8 mouse cellular contexts compared by ENCODE assay signal in the genomic region with DNA sequence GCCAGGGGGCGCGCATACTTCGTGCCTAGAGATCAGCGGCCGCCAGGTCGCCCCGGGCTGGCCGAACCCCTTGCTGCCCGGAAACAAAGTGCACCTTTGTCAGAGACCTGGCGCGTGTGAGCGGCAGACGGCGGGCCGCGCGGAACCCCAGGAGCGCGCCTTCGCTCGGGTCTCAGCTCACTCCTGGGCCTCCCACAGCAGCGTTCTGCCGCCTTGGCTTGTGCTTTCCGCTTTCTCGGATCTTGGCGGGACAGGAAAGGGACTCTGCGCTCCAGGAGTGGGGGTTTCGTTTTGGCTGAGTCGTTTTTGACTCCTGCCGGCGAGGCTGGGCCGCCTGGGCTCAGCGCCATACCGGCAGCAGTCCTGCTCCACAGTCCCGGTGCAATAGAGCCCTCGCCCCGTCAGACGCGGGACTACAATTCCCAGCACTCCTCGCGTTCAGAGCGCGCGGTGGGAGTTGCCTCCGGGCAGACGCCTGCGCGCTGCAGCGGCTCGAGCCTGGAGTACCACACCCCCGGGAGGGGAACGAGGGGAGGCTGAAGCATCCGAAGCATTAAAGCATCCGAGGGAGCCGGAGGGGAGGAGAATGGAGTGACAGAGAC. TPM values are rescaled to one million over a fixed set of nuclear protein-coding genes. Genes with fewer than 3 reads are reported as not detected.
DNase-seq lines count a peak whose midpoint lies in the region; ATAC-seq and TF ChIP-seq lines count a peak whose summit lies in the region.

TSS of gene Grk5 (plus strand) at position 36 of the 602 bp plus-strand sequence.

- H3K9me3 ChIP-seq in heart, embryonic 11.5 days (replicated peaks; ENCODE audit: control insufficient read depth, low read length), result no peaks in the 10 kb centered on the region
- H3K9me3 ChIP-seq in kidney, embryonic 16.5 days (ENCODE audit: low read length), result no peaks in the 10 kb centered on the region

- peak; percentile 80; the same call in 1 of the 2 replicates for TF ChIP-seq CTCF in liver, adult 2 months (IDR thresholded peaks at IDR 0.05; ENCODE audit: low read depth, low read length)

- peak within 1 kb of the TSS; percentile 85 for H3K4me2 ChIP-seq in heart, embryonic 11.5 days
- peak within 1 kb of the TSS; percentile 89 for H3K4me2 ChIP-seq in kidney, embryonic 16.5 days (replicated peaks; ENCODE audit: low read depth, low read length)
- H3K4me2 ChIP-seq in myocyte (ENCODE audit: low read depth), result peak within 1 kb of the TSS; percentile 96

- peak within 1 kb of the TSS; percentile 61 for H3ac ChIP-seq in myocyte (ENCODE audit: control insufficient read depth, insufficient read length)

- no peaks in the 10 kb centered on the region for H3K27me3 ChIP-seq in heart, embryonic 11.5 days (ENCODE audit: control insufficient read depth, insufficient read depth, low read length)
- no peaks in the 10 kb centered on the region for H3K27me3 ChIP-seq in kidney, embryonic 16.5 days (ENCODE audit: insufficient read depth, low read length)
- H3K27me3 ChIP-seq in liver, adult 2 months (ENCODE audit: control insufficient read depth, insufficient read depth, low read length), result no peaks in the 10 kb centered on the region
- H3K27me3 ChIP-seq in myocyte (ENCODE audit: control insufficient read depth, insufficient read depth, insufficient read length), result no peaks in the 10 kb centered on the region
- no peaks in the 10 kb centered on the region for H3K27me3 ChIP-seq in splenic B cell, adult 2 months (ENCODE audit: control insufficient read depth, insufficient read depth, low read length, poor library complexity, severe bottlenecking)

- peak; percentile 92 for ATAC-seq in erythroblast, adult 5-6 weeks (replicated peaks; ENCODE audit: low FRiP score, poor library complexity, severe bottlenecking)
- peak; percentile 97 for ATAC-seq in heart, embryonic 11.5 days (replicated peaks; ENCODE audit: insufficient number of reproducible peaks, low FRiP score, low TSS enrichment)
- ATAC-seq in kidney, embryonic 16.5 days (ENCODE audit: low FRiP score, low TSS enrichment), result peak; percentile 99

- peaks cover 15% of the 10 kb centered on the region for H3K4me1 ChIP-seq in heart, embryonic 11.5 days (ENCODE audit: control insufficient read depth, insufficient read depth, low read length)
- H3K4me1 ChIP-seq in kidney, embryonic 16.5 days (ENCODE audit: insufficient read depth, low read length), result peaks cover 19% of the 10 kb centered on the region
- H3K4me1 ChIP-seq in liver, adult 2 months (ENCODE audit: control insufficient read depth, insufficient read depth, low read length), result peaks cover 5% of the 10 kb centered on the region

- DNase-seq in B cell, adult 2 months, result peak; percentile 93 to 94
- DNase-seq in brain, adult 2 months (ENCODE audit: low read depth, low spot score), result peak; percentile 98
- peak; percentile 85 for DNase-seq in liver, adult 2 months (ENCODE audit: extremely low read depth, low read depth, low spot score)
- peak; percentile 93 for DNase-seq in splenic B cell, adult 2 months (ENCODE audit: low read depth, low spot score)

- H3K9ac ChIP-seq in heart, embryonic 11.5 days (ENCODE audit: low read depth, low read length), result peak within 1 kb of the TSS; percentile 89
- peak within 1 kb of the TSS; percentile 78 for H3K9ac ChIP-seq in kidney, embryonic 16.5 days (replicated peaks; ENCODE audit: low read length)
- peak within 1 kb of the TSS; percentile 95 for H3K9ac ChIP-seq in liver, adult 2 months (ENCODE audit: low read depth, low read length)

- WGBS in heart, embryonic 11.5 days (ENCODE audit: insufficient replicate concordance), result under 1% methylated on average over 54 of the region's 55 CpGs
- under 1% methylated on average over 54 of the region's 55 CpGs for WGBS in kidney, embryonic 16.5 days
- WGBS in liver, adult 2 months, result under 1% methylated on average over 55 of the region's 55 CpGs

- H3K4me3 ChIP-seq in heart, embryonic 11.5 days (ENCODE audit: low read depth, low read length), result peak within 1 kb of the TSS; percentile 81
- peak within 1 kb of the TSS; percentile 86 for H3K4me3 ChIP-seq in kidney, embryonic 16.5 days (ENCODE audit: low read length)
- H3K4me3 ChIP-seq in liver, adult 2 months (ENCODE audit: insufficient read depth, low read depth, low read length), result peak within 1 kb of the TSS; percentile 94
- peak within 1 kb of the TSS; percentile 53 for H3K4me3 ChIP-seq in myocyte

- TF ChIP-seq POLR2A in liver, adult 2 months (IDR thresholded peaks at IDR 0.05; ENCODE audit: extremely low read depth, insufficient read depth, low read length), result 0 out of 2 replicates have a peak, but pooled peaks have one; percentile 36
- peak; percentile 48 for TF ChIP-seq POLR2A in myocyte (IDR thresholded peaks at IDR 0.05; ENCODE audit: insufficient read length, low read depth)

- H3K79me2 ChIP-seq in liver, adult 2 months (ENCODE audit: control insufficient read depth, insufficient read depth, low read length), result no peaks in the 10 kb centered on the region; the same call in 1 of the 2 replicates
- H3K79me2 ChIP-seq in myocyte (ENCODE audit: control insufficient read depth, insufficient read depth), result no peaks in the 10 kb centered on the region

- H3K36me3 ChIP-seq in heart, embryonic 11.5 days (ENCODE audit: control insufficient read depth, insufficient read depth, low read length), result no peaks in the 10 kb centered on the region
- no peaks in the 10 kb centered on the region for H3K36me3 ChIP-seq in kidney, embryonic 16.5 days (ENCODE audit: insufficient read depth, low read length)
- no peaks in the 10 kb centered on the region for H3K36me3 ChIP-seq in liver, adult 2 months (ENCODE audit: control insufficient read depth, insufficient read depth, low read length)
- H3K36me3 ChIP-seq in myocyte (ENCODE audit: control insufficient read depth, insufficient read depth), result no peaks in the 10 kb centered on the region
- no peaks in the 10 kb centered on the region for H3K36me3 ChIP-seq in splenic B cell, adult 2 months (ENCODE audit: control insufficient read depth, insufficient read depth, low read length, poor library complexity, severe bottlenecking)

- H3K27ac ChIP-seq in heart, embryonic 11.5 days (ENCODE audit: low read depth, low read length), result peak within 1 kb of the TSS; percentile 93
- H3K27ac ChIP-seq in kidney, embryonic 16.5 days (ENCODE audit: low read length), result peak within 1 kb of the TSS; percentile 96
- peak within 1 kb of the TSS; percentile 99 for H3K27ac ChIP-seq in liver, adult 2 months (replicated peaks; ENCODE audit: insufficient read depth, low read depth, low read length)

TF ChIP-seq in myocyte, 11 proteins besides CTCF, POLR2A, EP300 and RAD21:
- TF ChIP-seq POLR2AphosphoS2 (IDR thresholded peaks at IDR 0.05; ENCODE audit: insufficient read length, low read depth) (no peak), USF1 (IDR thresholded peaks at IDR 0.05; ENCODE audit: low read depth) (no peak), TCF12 (IDR thresholded peaks at IDR 0.05; ENCODE audit: insufficient read depth, poor library complexity, severe bottlenecking) (no peak), MYOD1 (IDR thresholded peaks at IDR 0.05; ENCODE audit: control insufficient read depth in 1 of 3, insufficient read length in 2 of 3, low read depth in 2 of 3) (no peak), MAX (IDR thresholded peaks at IDR 0.05; ENCODE audit: low read depth) (no peak), TCF3 (IDR thresholded peaks at IDR 0.05; ENCODE audit: insufficient read length, low read depth) (no peak), MYOG (IDR thresholded peaks at IDR 0.05; ENCODE audit: control insufficient read depth in 1 of 3, insufficient read depth in 1 of 3, insufficient read length in 2 of 3, low read depth in 2 of 3) (no peak), REST (IDR thresholded peaks at IDR 0.05; ENCODE audit: insufficient read depth, insufficient read length) (no peak), CEBPB (IDR thresholded peaks at IDR 0.05; ENCODE audit: insufficient read depth, poor library complexity, severe bottlenecking) (no peak), E2F4 (IDR thresholded peaks at IDR 0.05; ENCODE audit: insufficient read depth) (no peak), SRF (IDR thresholded peaks at IDR 0.05; ENCODE audit: control insufficient read depth, insufficient read length, low read depth) (no peak)

RNA-seq across cellular contexts. Expression of gene Grk5, which starts in this region (rescaled TPM):
- 2.7 and 12.1 TPM in 2 replicates for total RNA-seq in erythroblast, adult 5-6 weeks (2015; ENCODE audit: low replicate concordance)
- 5.2 and 14.6 TPM in 2 replicates for total RNA-seq in erythroblast, adult 5-6 weeks (2017; ENCODE audit: low replicate concordance)
- 4.7 and 4.9 TPM in 2 replicates for polyA plus RNA-seq in heart, embryonic 11.5 days (2014; fragmentation: Nextera tagmentation; extraction: Ambion mirVana)
- 2.7 TPM in 2 replicates for polyA plus RNA-seq in kidney, embryonic 16.5 days (2015; fragmentation: Nextera tagmentation; extraction: Ambion mirVana)
- total RNA-seq in liver, adult 2 months (2014; rRNA removed), result 2.2 and 3.0 TPM in 2 replicates
- 0.48 and 0.98 TPM in 2 replicates for polyA plus RNA-seq in liver, adult 2 months (2012; rRNA removed)
- polyA plus RNA-seq in myocyte (2012; fragmentation: generic; extraction: Trizol), result 4.0 TPM

Comparison
In these comparisons a context has a peak if more than half of its experiments do, and no peak if none do; other contexts are left out.
1. Peak in every context shown above with its lines: DNase-seq, ATAC-seq, H3K4me3 ChIP-seq and H3K27ac ChIP-seq.